Mouse (Mus musculus) lung, embryonic 14.5 days (tissue): ENCODE data around the gene Cdh23. TPM values are rescaled to one million over a fixed set of nuclear protein-coding genes. Genes with fewer than 3 reads are reported as not detected.

Source experiments
- ATAC-seq: fragments of 200-750 bp; cut with Nextera tagmentation; 2 replicates; pipeline ENCODE4 v1.8.0; 2017; ENCODE audit warnings: mild to moderate bottlenecking, moderate TSS enrichment, moderate library complexity; ENCODE audit not compliant: insufficient read depth
- DNase-seq: peaks from one replicate; pipeline ENCODE4 v3.0.0-alpha.2; 2015
- H3K27ac ChIP-seq: fragments of 300-500 bp; sonication (generic); 2 replicates; pipeline ENCODE4 v1.5.1; 2014; ENCODE audit warnings: low read depth, mild to moderate bottlenecking, moderate library complexity
- H3K27me3 ChIP-seq: fragments of 300-500 bp; sonication (generic); 2 replicates; pipeline ENCODE4 v1.6.1; 2014; ENCODE audit warnings: low read length, control low read depth; ENCODE audit not compliant: insufficient read depth
- H3K36me3 ChIP-seq: fragments of 300-500 bp; sonication (generic); 2 replicates; pipeline ENCODE4 v1.6.1; 2014; ENCODE audit warnings: control low read depth; ENCODE audit not compliant: insufficient read depth
- H3K4me1 ChIP-seq: fragments of 300-500 bp; sonication (generic); 2 replicates; pipeline ENCODE4 v1.6.1; 2014; ENCODE audit warnings: antibody characterized with exemption, control low read depth; ENCODE audit not compliant: insufficient read depth
- H3K4me2 ChIP-seq: fragments of 300-500 bp; sonication (generic); 2 replicates; pipeline ENCODE4 v1.6.1; 2014; ENCODE audit warnings: mild to moderate bottlenecking
- H3K4me3 ChIP-seq: fragments of 300-500 bp; sonication (generic); 2 replicates; pipeline ENCODE4 v1.5.1; 2014; ENCODE audit warnings: low read depth, low read length
- H3K9ac ChIP-seq: fragments of 300-500 bp; sonication (generic); 2 replicates; pipeline ENCODE4 v1.6.1; 2014
- H3K9me3 ChIP-seq: fragments of 300-500 bp; sonication (generic); 2 replicates; pipeline ENCODE4 v1.6.1; 2016; ENCODE audit warnings: low read depth, low read length, control low read depth
- CTCF ChIP-seq: IDR thresholded peaks from 2 replicates; pipeline ENCODE4 v1.5.1; 2016; ENCODE audit warnings: antibody characterized with exemption, low read depth
- WGBS: fragments of 180-500 bp; shearing (Covaris S2); extraction: QIAGEN DNeasy Blood & Tissue Kit; methylation state at CpG from one replicate; pipeline ENCODE4 v1.1.7; 2014; 5-methylcytosine and 5-hydroxymethylcytosine counted together
- polyA plus RNA-seq: library from polyadenylated mRNA; unstranded; fragments of >200 nt; fragmentation: Nextera tagmentation; extraction: Ambion mirVana; gene quantifications from 2 replicates; pipeline ENCODE4 v1.2.1, GENCODE M21; 2014

The Cdh23 gene
- polyA plus RNA-seq, 1 experiment from 2014 or later = 0.26 TPM

GRCm38 (mm10) chr10:60287726-60288125 lies 408.6 kb downstream of the Cdh23 start:
- Histone ChIP-seq H3K36me3 (peaks cover 4% of the 10 kb centered on the region), H3K27me3 (no peaks in the 10 kb centered on the region), H3K9me3 (no peaks in the 10 kb centered on the region), H3K27ac (no peak overlapping the region), H3K4me3 (no peak overlapping the region), H3K9ac (no peak overlapping the region), H3K4me2 (no peak overlapping the region), H3K4me1 (peaks cover 28% of the 10 kb centered on the region)
- WGBS = 56% methylated on average over 2 of the region's 2 CpGs
- DNase-seq (no peak), ATAC-seq (no peak)
- no peak for TF ChIP-seq CTCF

DNA sequence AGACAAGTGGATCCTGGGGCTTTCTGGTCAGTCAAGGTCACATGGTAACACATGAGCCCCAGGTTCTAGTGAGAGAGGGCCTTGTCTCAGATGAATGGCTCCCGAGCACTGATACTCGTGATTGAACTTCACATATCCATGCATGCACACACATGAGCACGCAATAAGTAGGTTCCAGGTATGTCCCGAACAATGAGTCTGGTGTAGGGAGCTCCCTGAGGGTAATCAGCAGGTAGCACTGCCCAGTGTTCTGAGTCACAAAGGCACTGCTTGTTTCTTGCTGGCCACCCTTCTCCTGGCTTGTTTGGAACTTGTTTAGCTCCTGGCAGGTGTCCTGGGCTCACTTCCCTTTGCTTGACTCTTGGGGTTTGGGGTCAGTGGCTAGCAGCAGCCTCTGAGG lies 409.1 kb downstream of the Cdh23 start:
- H3K4me1 ChIP-seq = peaks cover 28% of the 10 kb centered on the region
- H3K4me2 ChIP-seq = no peak overlapping the region

GRCm38 (mm10) chr10:60286546-60286945 lies 409.7 kb downstream of the Cdh23 start:
- no peaks in the 10 kb centered on the region for H3K27me3 ChIP-seq
- H3K4me2 ChIP-seq = no peak overlapping the region
- no peak for ATAC-seq
- no peak for DNase-seq
- H3K36me3 ChIP-seq = no peaks in the 10 kb centered on the region; the same call in 1 of the 2 replicates
- H3K27ac ChIP-seq = no peak overlapping the region
- no peaks in the 10 kb centered on the region for H3K9me3 ChIP-seq
- peaks cover 28% of the 10 kb centered on the region for H3K4me1 ChIP-seq
- H3K9ac ChIP-seq = no peak overlapping the region
- 92% methylated on average over 7 of the region's 7 CpGs for WGBS
- H3K4me3 ChIP-seq = no peak overlapping the region
- no peak for TF ChIP-seq CTCF

More for the DNA sequence above, 409.1 kb downstream of the Cdh23 start:
- Histone ChIP-seq H3K4me3 (no peak overlapping the region), H3K36me3 (no peaks in the 10 kb centered on the region; the same call in 1 of the 2 replicates), H3K27me3 (no peaks in the 10 kb centered on the region), H3K27ac (no peak overlapping the region), H3K9ac (no peak overlapping the region), H3K9me3 (no peaks in the 10 kb centered on the region)
- ATAC-seq (no peak), DNase-seq (no peak)
- WGBS = 84% methylated on average over 4 of the region's 4 CpGs
- no peak for TF ChIP-seq CTCF

DNA sequence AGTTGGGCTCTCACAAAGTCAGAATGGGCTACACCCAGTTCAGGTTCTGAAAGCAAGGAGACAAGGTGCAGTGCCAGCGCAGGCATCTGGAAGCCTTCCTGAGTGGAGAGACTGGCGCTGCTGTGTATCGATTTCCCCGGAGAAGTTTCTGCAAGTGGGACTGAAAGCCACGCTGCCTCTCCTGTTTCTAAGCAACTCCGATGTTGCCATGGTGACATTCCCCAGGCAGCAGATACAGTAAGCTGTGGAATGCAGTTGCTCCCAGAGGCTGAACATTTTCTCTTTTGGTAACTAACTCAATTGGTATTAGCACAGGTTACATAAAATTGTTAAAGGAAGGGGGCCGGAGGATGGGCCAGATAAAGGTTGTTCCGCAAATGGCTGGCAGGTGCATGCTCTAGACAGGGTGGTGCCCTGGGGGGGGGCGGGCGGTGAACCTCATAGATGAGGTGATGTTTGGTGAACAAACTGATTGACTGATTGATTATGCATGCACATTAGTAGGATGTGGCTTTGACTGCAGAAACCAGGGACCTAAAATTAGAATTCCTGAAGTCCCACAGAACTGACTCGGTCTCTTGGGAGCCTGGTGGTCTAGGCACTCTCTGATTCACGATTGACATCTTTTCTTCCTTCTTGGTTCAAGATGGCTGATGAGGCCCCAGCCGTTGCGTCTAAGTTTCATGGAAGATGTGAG lies 410.5 kb downstream of the Cdh23 start:
- Histone ChIP-seq H3K27ac (no peak overlapping the region), H3K9ac (no peak overlapping the region), H3K4me1 (peaks cover 24% of the 10 kb centered on the region), H3K36me3 (no peaks in the 10 kb centered on the region), H3K4me3 (no peak overlapping the region), H3K9me3 (no peaks in the 10 kb centered on the region), H3K27me3 (no peaks in the 10 kb centered on the region), H3K4me2 (peak overlapping the region; percentile 10; the same call in 1 of the 2 replicates)
- DNase-seq (peak; percentile 77), ATAC-seq (peak; percentile 9; the same call in 1 of the 2 replicates)
- WGBS = 51% methylated on average over 14 of the region's 14 CpGs
- no peak for TF ChIP-seq CTCF

GRCm38 (mm10) chr10:60285183-60285582 lies 411.1 kb downstream of the Cdh23 start:
- H3K27me3 ChIP-seq = no peaks in the 10 kb centered on the region
- peak overlapping the region; percentile 10; the same call in 1 of the 2 replicates for H3K4me2 ChIP-seq
- peaks cover 18% of the 10 kb centered on the region for H3K4me1 ChIP-seq
- H3K36me3 ChIP-seq = no peaks in the 10 kb centered on the region
- ATAC-seq (peak; percentile 41), DNase-seq (no peak)
- WGBS = 55% methylated on average over 8 of the region's 8 CpGs
- no peaks in the 10 kb centered on the region for H3K9me3 ChIP-seq
- TF ChIP-seq CTCF = no peak
- H3K27ac ChIP-seq = no peak overlapping the region
- no peak overlapping the region for H3K4me3 ChIP-seq
- H3K9ac ChIP-seq = no peak overlapping the region

DNA sequence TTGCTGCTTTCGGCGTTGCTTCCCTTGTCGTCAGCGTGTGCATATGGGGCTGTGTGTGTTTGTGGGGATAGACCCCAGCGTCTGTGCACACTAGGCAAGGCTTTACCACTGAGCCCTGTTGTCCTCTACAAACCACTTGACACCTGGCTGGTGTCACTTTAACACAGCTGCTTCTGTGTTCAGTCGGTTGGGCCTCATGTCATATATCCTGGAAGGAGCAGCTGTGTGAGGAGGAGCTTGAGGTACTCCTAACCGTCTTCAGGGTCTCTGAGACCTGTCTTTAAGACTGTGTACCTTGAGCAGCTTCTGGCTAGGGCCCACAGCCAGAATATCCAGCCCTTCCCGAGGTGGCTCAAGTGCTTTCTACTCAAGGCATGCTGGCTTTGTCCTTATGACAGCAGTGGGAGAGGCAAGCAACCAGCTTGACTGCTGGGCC lies 411.6 kb downstream of the Cdh23 start:
- Histone ChIP-seq H3K4me3 (no peak overlapping the region), H3K4me1 (peaks cover 16% of the 10 kb centered on the region), H3K27me3 (no peaks in the 10 kb centered on the region), H3K4me2 (0 out of 2 replicates have a peak overlapping the region, but pooled peaks have one; percentile 10), H3K36me3 (no peaks in the 10 kb centered on the region), H3K27ac (no peak overlapping the region; the same call in 1 of the 2 replicates), H3K9ac (no peak overlapping the region), H3K9me3 (no peaks in the 10 kb centered on the region)
- peak; percentile 61 for ATAC-seq
- no peak for TF ChIP-seq CTCF
- peak; percentile 17 for DNase-seq
- WGBS = 43% methylated on average over 8 of the region's 8 CpGs

DNA sequence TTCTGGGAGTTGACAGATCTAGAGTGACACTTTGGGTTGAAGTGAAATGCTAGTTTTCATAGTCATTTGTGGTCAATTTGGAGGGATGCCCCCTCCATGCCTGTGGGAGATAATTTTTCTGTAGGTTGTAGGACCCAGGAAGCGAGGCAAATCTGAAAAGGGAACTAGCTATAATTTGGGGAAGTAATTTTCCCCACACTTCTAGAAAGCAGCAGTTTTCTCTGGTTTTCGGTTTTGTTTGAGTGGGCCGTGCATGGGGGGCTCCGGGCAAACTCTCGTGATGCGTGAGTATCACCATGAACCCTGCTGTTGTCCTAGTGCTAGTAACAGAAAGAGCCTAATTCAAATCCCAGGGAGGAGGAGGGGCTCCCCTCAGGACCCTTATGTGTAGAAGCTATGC lies 412.0 kb downstream of the Cdh23 start:
- WGBS = 82% methylated on average over 6 of the region's 6 CpGs
- peaks cover 15% of the 10 kb centered on the region for H3K4me1 ChIP-seq
- TF ChIP-seq CTCF = no peak
- no peaks in the 10 kb centered on the region for H3K36me3 ChIP-seq
- H3K27me3 ChIP-seq = no peaks in the 10 kb centered on the region
- H3K27ac ChIP-seq = no peak overlapping the region
- no peaks in the 10 kb centered on the region for H3K9me3 ChIP-seq
- H3K4me3 ChIP-seq = no peak overlapping the region
- no peak overlapping the region for H3K4me2 ChIP-seq
- no peak overlapping the region for H3K9ac ChIP-seq
- no peak for DNase-seq
- no peak for ATAC-seq
